Mouse (Mus musculus) kidney, embryonic 15.5 days (tissue): ENCODE measurements around the gene Sntb2. TPM values are rescaled to one million over a fixed set of nuclear protein-coding genes. Genes with fewer than 3 reads are reported as not detected.
"Not testable (repeated sequence)": the region's sequence is repeated elsewhere in the genome, so short reads cannot be mapped to it uniquely, and the experiment has no call there.

Source experiments
- ATAC-seq: fragments of 200-750 bp; cut with Nextera tagmentation; replicated peaks from 2 replicates; pipeline ENCODE4 v1.8.0; 2017; ENCODE audit warnings: moderate TSS enrichment; ENCODE audit not compliant: low FRiP score
- H3K27ac ChIP-seq: fragments of 300-500 bp; sonication (generic); 2 replicates; pipeline ENCODE4 v1.5.1; 2015; ENCODE audit warnings: mild to moderate bottlenecking, inconsistent platforms
- H3K27me3 ChIP-seq: fragments of 300-500 bp; sonication (generic); 2 replicates; pipeline ENCODE4 v1.6.1; 2015; ENCODE audit warnings: inconsistent platforms
- H3K36me3 ChIP-seq: fragments of 300-500 bp; sonication (generic); 2 replicates; pipeline ENCODE4 v1.6.1; 2015; ENCODE audit warnings: inconsistent platforms
- H3K4me1 ChIP-seq: fragments of 300-500 bp; sonication (generic); 2 replicates; pipeline ENCODE4 v1.6.1; 2015; ENCODE audit warnings: inconsistent platforms
- H3K4me2 ChIP-seq: fragments of 300-500 bp; sonication (generic); 2 replicates; pipeline ENCODE4 v1.6.1; 2015; ENCODE audit warnings: moderate library complexity, mild to moderate bottlenecking, inconsistent platforms
- H3K4me3 ChIP-seq: fragments of 300-500 bp; sonication (generic); replicated peaks from 2 replicates; pipeline ENCODE4 v1.5.1; 2015; ENCODE audit warnings: mild to moderate bottlenecking, inconsistent platforms
- H3K9ac ChIP-seq: fragments of 300-500 bp; sonication (generic); 2 replicates; pipeline ENCODE4 v1.6.1; 2015; ENCODE audit warnings: mild to moderate bottlenecking, inconsistent platforms
- H3K9me3 ChIP-seq: fragments of 300-500 bp; sonication (generic); replicated peaks from 2 replicates; pipeline ENCODE4 v1.6.1; 2016; ENCODE audit warnings: inconsistent platforms
- WGBS: fragments of 180-500 bp; shearing (Covaris S2); methylation state at CpG from one replicate; pipeline ENCODE4 v1.1.7; 2015; ENCODE audit warnings: mixed read lengths; 5-methylcytosine and 5-hydroxymethylcytosine counted together
- polyA plus RNA-seq: library from polyadenylated mRNA; unstranded; fragments of >200 nt; fragmentation: Nextera tagmentation; extraction: Ambion mirVana; gene quantifications from 2 replicates; pipeline ENCODE4 v1.2.1, GENCODE M21; 2015

Sntb2 gene
- polyA plus RNA-seq, 1 experiment from 2014 or later, result 16.4 TPM

DNA sequence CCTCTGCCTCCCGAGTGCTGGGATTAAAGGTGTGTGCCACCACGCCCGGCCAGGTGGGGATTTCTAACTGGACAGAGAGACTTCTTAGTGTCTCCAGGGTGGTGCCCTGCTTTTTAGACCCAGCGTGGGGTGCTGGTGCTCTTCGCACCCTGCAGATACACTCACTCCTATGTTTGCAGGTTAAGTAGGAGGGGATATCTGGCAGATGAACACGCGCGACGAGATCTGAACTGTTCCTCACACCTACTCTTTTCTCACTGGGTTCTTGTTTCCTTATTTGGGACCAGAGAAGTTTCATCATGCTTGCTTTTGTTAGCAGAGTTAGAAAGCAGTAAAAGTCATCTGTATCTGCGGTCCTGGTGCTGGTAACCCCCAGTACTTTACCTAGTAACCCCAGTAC is 21.9 kb upstream of the Sntb2 start:
- no peak for ATAC-seq
- Histone ChIP-seq H3K36me3 (peaks cover 83% of the 10 kb centered on the region), H3K4me3 (no peak overlapping the region), H3K4me2 (no peak overlapping the region), H3K9ac (no peak overlapping the region), H3K27me3 (no peaks in the 10 kb centered on the region), H3K4me1 (no peaks in the 10 kb centered on the region), H3K27ac (no peak overlapping the region), H3K9me3 (no peaks in the 10 kb centered on the region)
- WGBS, result 98% methylated on average over 10 of the region's 10 CpGs

DNA sequence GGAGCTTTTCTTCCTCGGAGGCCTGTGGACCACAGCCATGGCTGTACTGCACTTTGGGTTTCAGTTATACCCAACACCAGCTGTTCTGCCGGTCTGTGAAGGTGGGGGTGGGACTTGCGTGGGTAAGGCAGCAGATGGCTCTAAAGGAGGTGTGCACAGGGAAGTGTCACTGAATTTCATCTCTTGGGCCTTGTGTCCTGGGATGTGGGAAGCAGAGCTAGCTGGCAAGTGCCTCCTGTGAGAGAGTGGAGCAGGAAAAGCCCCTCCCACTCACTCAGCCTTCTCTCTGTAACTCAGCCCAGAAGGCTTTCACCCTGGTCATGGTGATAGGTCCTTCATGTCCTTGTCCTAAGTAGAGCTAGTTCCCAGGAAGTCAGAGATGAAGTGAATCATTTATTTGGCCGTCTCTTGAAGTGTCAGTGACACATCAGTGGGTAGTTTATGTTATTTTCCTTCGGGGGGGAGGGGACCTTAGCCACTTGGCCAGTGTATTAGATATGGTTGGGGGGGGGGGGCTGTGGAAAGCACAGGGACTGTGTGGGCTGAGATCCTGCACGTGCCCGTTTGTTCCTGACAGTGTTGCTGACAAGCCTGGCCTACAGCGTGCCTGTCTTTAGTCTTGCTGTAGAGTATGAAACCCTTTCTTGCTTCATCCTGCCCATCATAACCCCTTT is 15.7 kb upstream of the Sntb2 start:
- H3K4me2 ChIP-seq, result no peak overlapping the region
- no peak overlapping the region for H3K9ac ChIP-seq
- H3K27me3 ChIP-seq, result no peaks in the 10 kb centered on the region
- no peak overlapping the region for H3K27ac ChIP-seq
- ATAC-seq, result no peak
- H3K4me1 ChIP-seq, result no peaks in the 10 kb centered on the region
- H3K36me3 ChIP-seq, result peaks cover 85% of the 10 kb centered on the region
- WGBS, result 92% methylated on average over 8 of the region's 8 CpGs
- H3K9me3 ChIP-seq, result no peaks in the 10 kb centered on the region
- no peak overlapping the region for H3K4me3 ChIP-seq

DNA sequence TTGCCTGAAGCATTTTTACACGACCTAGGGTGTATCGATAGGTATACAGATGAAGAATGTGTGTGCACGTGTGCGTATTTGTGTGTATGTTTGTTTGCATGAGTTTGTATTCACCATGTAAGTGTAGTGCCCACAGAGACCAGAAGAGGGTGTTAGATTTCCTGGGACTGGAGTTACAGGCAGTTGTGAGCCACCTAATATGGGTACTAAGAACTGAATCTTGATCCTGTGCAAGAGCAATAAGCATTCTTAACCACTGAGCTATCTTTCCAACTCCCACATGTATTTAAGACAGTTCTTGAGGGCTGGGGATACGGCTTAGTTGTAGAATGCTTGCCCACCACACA is 15.2 kb upstream of the Sntb2 start:
- Histone ChIP-seq H3K9ac (no peak overlapping the region), H3K4me1 (no peaks in the 10 kb centered on the region), H3K4me2 (no peak overlapping the region), H3K36me3 (peaks cover 80% of the 10 kb centered on the region), H3K9me3 (no peaks in the 10 kb centered on the region), H3K27me3 (no peaks in the 10 kb centered on the region), H3K4me3 (no peak overlapping the region), H3K27ac (no peak overlapping the region)
- 96% methylated on average over 5 of the region's 5 CpGs for WGBS
- no peak for ATAC-seq

DNA sequence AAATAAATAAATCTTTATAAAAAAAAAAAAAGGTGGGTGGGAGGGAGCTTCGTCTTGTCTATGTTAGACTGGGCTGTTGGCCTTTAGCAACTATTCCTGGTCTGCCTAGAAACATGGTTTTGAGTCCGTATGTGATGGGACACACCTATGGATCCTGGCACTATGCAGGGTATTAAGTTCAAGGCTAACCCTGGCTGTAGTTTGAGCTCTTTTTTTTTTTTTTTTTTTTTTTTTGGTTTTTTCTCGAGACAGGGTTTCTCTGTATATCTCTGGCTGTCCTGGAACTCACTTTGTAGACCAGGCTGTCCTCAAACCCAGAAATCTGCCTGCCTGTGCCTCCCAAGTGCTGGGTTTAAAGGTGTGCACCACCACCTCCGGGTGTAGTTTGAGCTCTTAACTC is 11.5 kb upstream of the Sntb2 start:
- 0 out of 2 replicates have a peak overlapping the region, but pooled peaks have one; percentile 13 for H3K27ac ChIP-seq
- H3K4me3 ChIP-seq, result no peak overlapping the region
- peaks cover 43% of the 10 kb centered on the region for H3K36me3 ChIP-seq
- H3K4me1 ChIP-seq, result peaks cover under 1% of the 10 kb centered on the region; the same call in 1 of the 2 replicates
- no peak overlapping the region for H3K9ac ChIP-seq
- no peak for ATAC-seq
- no peaks in the 10 kb centered on the region for H3K9me3 ChIP-seq
- no peaks in the 10 kb centered on the region for H3K27me3 ChIP-seq
- H3K4me2 ChIP-seq, result no peak overlapping the region
- WGBS, result 89% methylated on average over 4 of the region's 4 CpGs

DNA sequence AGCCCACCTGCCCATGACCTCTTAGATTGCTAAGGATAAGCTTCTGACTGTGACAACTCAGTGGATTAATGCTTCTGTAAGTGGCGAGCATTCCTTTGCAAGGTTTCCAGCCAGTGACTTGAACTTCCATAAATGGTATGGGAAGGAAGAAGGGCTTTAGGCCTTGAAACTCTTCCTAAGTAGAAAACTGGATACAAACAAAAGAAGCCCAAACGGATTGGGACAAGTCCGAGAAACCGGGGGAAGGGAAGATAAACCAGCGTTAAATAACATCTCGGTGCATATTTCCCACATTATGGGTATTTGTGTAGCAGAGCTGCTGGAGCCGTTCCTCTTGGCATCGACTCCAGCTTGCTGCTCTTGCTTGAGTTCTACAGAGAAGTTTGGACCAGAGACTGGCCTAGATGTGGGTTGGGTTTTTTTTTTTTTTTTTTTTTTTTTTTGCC is 10.6 kb upstream of the Sntb2 start:
- H3K9ac ChIP-seq, result no peak overlapping the region
- H3K27ac ChIP-seq, result peak overlapping the region; percentile 13; the same call in 1 of the 2 replicates
- peaks cover 8% of the 10 kb centered on the region for H3K4me1 ChIP-seq
- H3K9me3 ChIP-seq, result no peaks in the 10 kb centered on the region
- no peak for ATAC-seq
- 77% methylated on average over 8 of the region's 8 CpGs for WGBS
- no peak overlapping the region for H3K4me3 ChIP-seq
- peaks cover 34% of the 10 kb centered on the region for H3K36me3 ChIP-seq
- H3K27me3 ChIP-seq, result no peaks in the 10 kb centered on the region
- H3K4me2 ChIP-seq, result no peak overlapping the region

DNA sequence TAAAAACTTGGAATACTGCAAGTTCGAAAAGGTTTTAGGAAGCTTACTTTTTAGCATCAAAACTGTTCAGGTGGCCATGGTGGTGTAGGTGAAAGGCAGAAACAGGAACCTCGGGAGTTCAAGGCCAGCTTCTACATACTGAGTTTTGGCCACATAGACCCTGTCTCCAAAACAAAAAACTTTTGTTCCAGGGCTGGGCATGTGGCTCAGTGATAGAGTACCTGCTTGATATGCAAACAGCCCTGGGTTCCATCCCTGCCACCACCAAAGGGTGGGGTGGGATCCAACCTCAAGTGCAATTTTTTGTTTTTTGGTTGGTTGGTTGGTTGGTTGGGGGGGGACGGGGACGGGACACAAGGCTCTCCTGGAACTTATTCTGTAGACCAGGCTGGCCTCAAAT is 10.1 kb upstream of the Sntb2 start:
- H3K9ac ChIP-seq, result no peak overlapping the region
- no peak overlapping the region for H3K4me3 ChIP-seq
- H3K36me3 ChIP-seq, result peaks cover 29% of the 10 kb centered on the region
- H3K27ac ChIP-seq, result no peak overlapping the region
- H3K4me1 ChIP-seq, result peaks cover 8% of the 10 kb centered on the region
- WGBS, result 92% methylated on average over 4 of the region's 4 CpGs
- no peaks in the 10 kb centered on the region for H3K27me3 ChIP-seq
- ATAC-seq, result no peak
- H3K9me3 ChIP-seq, result no peaks in the 10 kb centered on the region
- no peak overlapping the region for H3K4me2 ChIP-seq

DNA sequence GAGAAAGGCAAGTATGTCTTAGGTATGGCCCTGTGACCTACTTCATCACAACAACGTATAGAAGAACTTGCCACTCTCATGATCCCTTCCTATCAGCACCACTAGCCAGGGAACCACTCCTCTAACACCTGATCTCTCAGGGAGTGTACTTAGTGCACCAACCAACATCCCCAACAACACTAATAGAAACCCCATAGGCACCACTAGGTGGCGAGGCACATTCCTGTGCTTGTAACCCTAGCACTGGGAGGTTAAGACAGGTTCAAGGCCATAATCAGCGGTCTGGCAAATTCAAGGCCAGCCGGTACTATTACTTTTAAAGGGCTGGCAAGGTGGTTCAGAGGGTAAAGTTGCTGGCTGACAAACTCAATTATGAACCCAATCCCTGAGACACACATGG is 8.3 kb upstream of the Sntb2 start:
- Histone ChIP-seq H3K4me1 (peaks cover 9% of the 10 kb centered on the region), H3K4me2 (no peak overlapping the region), H3K9me3 (no peaks in the 10 kb centered on the region), H3K36me3 (peaks cover 14% of the 10 kb centered on the region), H3K9ac (no peak overlapping the region), H3K27me3 (no peaks in the 10 kb centered on the region), H3K27ac (no peak overlapping the region), H3K4me3 (no peak overlapping the region)
- ATAC-seq, result no peak
- WGBS, result 47% methylated on average over 4 of the region's 4 CpGs

DNA sequence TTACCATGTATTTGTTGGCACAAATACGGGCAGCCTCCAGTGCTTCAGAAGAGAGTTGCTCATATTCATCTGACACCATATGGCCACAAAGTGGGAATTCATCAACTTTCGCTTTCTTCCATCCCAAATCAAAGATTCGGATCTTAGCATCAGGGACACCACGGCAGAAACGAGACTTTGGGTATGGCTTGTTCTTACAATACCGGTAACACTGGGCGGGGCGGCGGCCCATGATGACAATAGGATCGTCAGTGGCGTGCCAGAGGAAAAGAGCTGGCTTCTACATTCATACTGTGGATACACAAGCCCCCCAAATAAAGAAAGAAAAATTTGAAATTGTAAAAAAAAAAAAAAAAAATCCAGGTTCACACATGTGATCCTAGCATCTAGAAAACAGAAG is 7.4 kb upstream of the Sntb2 start:
- not testable (repeated sequence) for H3K27me3 ChIP-seq, ATAC-seq, H3K9ac ChIP-seq, H3K27ac ChIP-seq, H3K4me2 ChIP-seq, H3K36me3 ChIP-seq, H3K4me3 ChIP-seq, H3K9me3 ChIP-seq
- H3K4me1 ChIP-seq, result peaks cover 17% of the 10 kb centered on the region
- WGBS, result 90% methylated on average over 11 of the region's 11 CpGs

DNA sequence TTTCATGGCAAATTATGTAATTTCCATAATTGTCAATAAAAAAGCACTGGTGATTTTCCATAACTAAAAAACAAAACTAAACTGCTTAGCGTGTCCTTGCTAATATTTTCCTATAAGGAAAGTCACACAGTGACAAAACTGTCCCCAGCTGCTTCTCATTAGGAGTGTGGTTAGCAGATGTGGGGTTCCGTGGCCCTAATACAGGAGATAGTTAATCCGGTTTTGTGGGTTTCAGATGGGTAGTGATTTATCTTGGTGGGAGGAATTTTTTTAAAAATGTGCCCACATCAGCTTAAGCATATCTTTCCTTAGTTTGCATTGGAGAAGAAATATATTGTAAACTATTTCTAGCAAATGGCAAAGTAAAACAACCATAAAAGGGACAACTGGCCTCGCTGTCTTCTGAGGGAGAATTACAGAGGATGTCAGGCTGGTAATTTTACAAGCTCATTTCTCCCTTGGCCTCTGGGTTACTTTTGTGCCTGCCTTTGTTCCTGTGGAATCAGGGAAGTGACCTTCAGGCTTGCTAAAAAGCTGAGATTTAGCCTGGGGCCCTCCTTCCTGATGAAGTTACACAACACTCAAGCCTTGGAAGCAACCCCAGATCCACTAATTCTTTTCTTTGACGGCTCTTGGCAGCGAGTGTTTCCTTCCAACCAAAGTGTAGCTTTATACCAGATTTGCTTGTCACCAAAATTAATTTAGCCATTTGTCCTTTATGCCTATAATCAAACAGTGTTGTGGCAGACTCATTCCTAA is 6.2 kb upstream of the Sntb2 start:
- Histone ChIP-seq H3K4me1 (peaks cover 19% of the 10 kb centered on the region), H3K27ac (peak overlapping the region; percentile 38), H3K4me2 (no peak overlapping the region), H3K9ac (no peak overlapping the region), H3K27me3 (no peaks in the 10 kb centered on the region), H3K36me3 (no peaks in the 10 kb centered on the region), H3K4me3 (no peak overlapping the region), H3K9me3 (no peaks in the 10 kb centered on the region)
- WGBS, result 33% methylated on average over 6 of the region's 6 CpGs
- ATAC-seq, result no peak

DNA sequence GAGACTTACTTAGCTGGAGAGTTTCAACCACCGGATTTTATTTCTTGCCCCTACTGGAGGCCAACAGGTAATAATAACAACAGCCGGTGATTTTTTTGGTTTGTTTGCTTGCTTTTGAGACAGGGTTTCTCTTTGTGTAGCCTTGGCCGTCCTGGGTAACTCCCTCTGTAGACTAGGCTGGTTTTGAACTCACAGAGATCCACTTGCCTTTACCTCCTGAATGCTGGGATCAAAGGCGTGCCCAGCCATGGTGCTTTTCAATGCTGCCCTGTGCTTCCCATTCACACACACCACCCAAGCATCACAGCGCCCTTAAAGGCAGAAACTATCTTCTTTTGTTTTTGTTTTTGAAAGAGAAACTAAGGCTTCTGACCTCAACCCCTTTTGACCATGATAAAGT is 5.6 kb upstream of the Sntb2 start:
- no peak overlapping the region for H3K9ac ChIP-seq
- WGBS, result 65% methylated on average over 5 of the region's 5 CpGs
- no peaks in the 10 kb centered on the region for H3K27me3 ChIP-seq
- ATAC-seq, result no peak
- no peak overlapping the region for H3K4me3 ChIP-seq
- H3K4me2 ChIP-seq, result no peak overlapping the region
- H3K9me3 ChIP-seq, result no peaks in the 10 kb centered on the region
- H3K36me3 ChIP-seq, result no peaks in the 10 kb centered on the region
- H3K4me1 ChIP-seq, result peaks cover 22% of the 10 kb centered on the region
- peak overlapping the region; percentile 38 for H3K27ac ChIP-seq

DNA sequence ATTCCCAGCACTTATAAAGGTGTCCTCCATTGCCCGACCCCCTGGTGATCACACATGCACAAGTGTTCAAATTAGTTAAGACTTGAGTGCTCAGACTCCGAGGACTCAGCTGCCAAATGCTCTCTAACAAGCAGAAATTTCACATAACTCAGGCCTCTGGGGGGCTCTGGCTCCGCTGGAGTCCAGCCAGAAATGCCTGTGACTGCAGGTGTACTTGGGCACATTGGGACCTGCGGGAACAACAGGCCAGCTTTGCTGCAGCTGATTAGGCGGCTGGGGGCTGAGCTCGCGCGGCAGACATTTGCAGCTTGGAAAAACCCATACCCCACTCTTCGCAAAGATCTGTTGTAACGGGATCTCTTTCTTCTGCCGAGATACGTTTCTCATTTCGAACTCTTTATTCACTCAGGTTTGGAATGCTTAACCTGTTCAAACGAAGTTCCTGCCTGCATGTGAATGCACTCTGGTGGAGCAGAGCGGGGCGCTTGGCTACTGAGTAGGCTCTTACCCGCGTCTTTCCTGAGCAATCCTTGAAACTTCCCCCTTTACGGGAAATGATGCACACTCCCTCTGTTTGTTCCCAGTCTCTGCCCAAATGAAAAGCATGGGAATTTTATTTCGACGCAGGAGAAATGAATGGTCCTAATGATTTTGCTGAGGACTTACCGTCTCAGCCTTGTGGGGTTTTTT is 3.0 kb upstream of the Sntb2 start:
- Histone ChIP-seq H3K9me3 (no peaks in the 10 kb centered on the region), H3K27ac (peak overlapping the region; percentile 37; the same call in 1 of the 2 replicates), H3K9ac (peak overlapping the region; percentile 31), H3K4me1 (peaks cover 34% of the 10 kb centered on the region), H3K27me3 (no peaks in the 10 kb centered on the region), H3K36me3 (no peaks in the 10 kb centered on the region), H3K4me3 (peak overlapping the region; percentile 33), H3K4me2 (peak overlapping the region; percentile 60)
- 13% methylated on average over 22 of the region's 22 CpGs for WGBS
- ATAC-seq, result no peak

DNA sequence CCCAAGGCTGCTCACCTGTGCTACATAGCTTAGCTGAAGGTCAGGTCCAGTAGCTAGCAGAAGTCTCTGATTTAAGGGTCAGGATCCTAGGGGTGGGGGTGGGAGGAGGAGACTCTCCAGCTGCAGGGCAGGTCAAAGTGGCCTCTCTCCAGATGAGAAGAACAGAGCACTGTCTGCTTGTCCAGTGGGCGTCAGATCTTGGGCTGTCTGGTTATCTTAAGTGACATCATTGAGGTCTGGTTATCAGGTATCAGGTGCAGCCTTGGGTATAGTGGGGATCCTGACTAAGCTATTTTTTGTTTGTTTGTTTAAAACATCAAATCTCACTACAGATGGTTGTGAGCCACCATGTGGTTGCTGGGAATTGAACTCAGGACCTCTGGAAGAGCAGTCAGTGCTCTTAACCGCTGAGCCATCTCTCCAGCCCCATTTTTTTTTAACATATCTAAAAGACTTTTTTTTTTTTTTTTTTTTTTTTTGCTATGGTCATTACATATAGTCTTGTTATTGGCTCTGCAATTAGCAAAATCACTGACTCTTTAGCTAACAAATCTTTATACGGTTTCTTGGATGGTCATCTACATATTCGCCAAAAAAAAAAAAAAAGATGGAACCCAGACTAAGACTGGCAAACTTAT is 1.9 kb upstream of the Sntb2 start:
- H3K27ac ChIP-seq, result no peak overlapping the region
- 88% methylated on average over 4 of the region's 4 CpGs for WGBS
- H3K4me2 ChIP-seq, result no peak overlapping the region
- H3K36me3 ChIP-seq, result no peaks in the 10 kb centered on the region
- peaks cover 41% of the 10 kb centered on the region for H3K4me1 ChIP-seq
- no peak overlapping the region for H3K9ac ChIP-seq
- ATAC-seq, result no peak
- H3K9me3 ChIP-seq, result no peaks in the 10 kb centered on the region
- no peaks in the 10 kb centered on the region for H3K27me3 ChIP-seq
- no peak overlapping the region for H3K4me3 ChIP-seq
